Mouse (Mus musculus) liver, embryonic 14.5 days (tissue): Measurements from ENCODE around the gene Sh3bp1.

ENCODE experiments used
- CTCF ChIP-seq: IDR thresholded peaks from 2 replicates; pipeline ENCODE4 v1.5.1; 2016; ENCODE audit warnings: antibody characterized with exemption, low read depth, control low read depth
- EP300 ChIP-seq: IDR thresholded peaks from 2 replicates; pipeline ENCODE4 v1.6.1; 2016; ENCODE audit warnings: antibody characterized with exemption, low read depth

GRCm38 (mm10) chr15:78913632-78914090 is 14.1 kb downstream of the Sh3bp1 start, which contains the start of gene Pdxp:
- TF ChIP-seq EP300 (no peak), CTCF (no peak)
